Mouse (Mus musculus) liver, embryonic 14.5 days (tissue): Measurements from ENCODE around the gene Slc25a44.

Experiments used
- CTCF ChIP-seq: IDR thresholded peaks from 2 replicates; pipeline ENCODE4 v1.5.1; 2016; ENCODE audit warnings: antibody characterized with exemption, low read depth, control low read depth
- EP300 ChIP-seq: IDR thresholded peaks from 2 replicates; pipeline ENCODE4 v1.6.1; 2016; ENCODE audit warnings: antibody characterized with exemption, low read depth

DNA sequence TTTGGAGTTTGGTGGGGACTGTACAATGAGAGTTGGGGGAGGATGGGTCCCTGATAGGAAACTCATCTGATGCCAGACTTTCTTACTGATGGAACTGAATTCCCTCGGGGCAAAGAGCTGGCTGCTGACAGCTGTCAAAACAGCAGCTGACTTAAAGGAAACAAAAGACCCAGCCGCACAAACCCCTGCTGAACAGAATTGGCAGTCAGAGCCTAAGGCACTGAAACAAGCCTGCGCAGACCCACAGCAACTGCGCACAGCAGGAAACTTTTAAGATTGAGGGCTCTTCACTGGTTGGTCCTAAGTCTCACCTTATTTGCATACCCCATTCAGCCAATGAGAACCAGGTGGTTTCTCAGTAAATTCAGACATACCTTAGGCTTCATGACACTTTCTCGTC lies 48.1 kb upstream of the Slc25a44 start:
- TF ChIP-seq CTCF, result no peak
- no peak for TF ChIP-seq EP300
